Mouse (Mus musculus) embryonic facial prominence, embryonic 13.5 days (tissue): Measurements from ENCODE around the gene Tceal9. TPM values are rescaled to one million over a fixed set of nuclear protein-coding genes. Genes with fewer than 3 reads are reported as not detected.
"Not testable (repeated sequence)": the region's sequence is repeated elsewhere in the genome, so short reads cannot be mapped to it uniquely, and the experiment has no call there.

Experiments
- ATAC-seq: fragments of 200-750 bp; cut with Nextera tagmentation; 2 replicates; pipeline ENCODE4 v1.8.0; 2017; ENCODE audit warnings: low read depth; ENCODE audit not compliant: insufficient number of reproducible peaks, insufficient read depth, low FRiP score, low TSS enrichment
- H3K27ac ChIP-seq: fragments of 300-500 bp; sonication (generic); 2 replicates; pipeline ENCODE4 v1.5.1; 2015; ENCODE audit warnings: moderate library complexity, mild to moderate bottlenecking, inconsistent platforms
- H3K27me3 ChIP-seq: fragments of 300-500 bp; sonication (generic); 2 replicates; pipeline ENCODE4 v1.6.1; 2015; ENCODE audit warnings: mild to moderate bottlenecking, inconsistent platforms
- H3K36me3 ChIP-seq: fragments of 300-500 bp; sonication (generic); 2 replicates; pipeline ENCODE4 v1.6.1; 2015; ENCODE audit warnings: mild to moderate bottlenecking, inconsistent platforms
- H3K4me1 ChIP-seq: fragments of 300-500 bp; sonication (generic); 2 replicates; pipeline ENCODE4 v1.6.1; 2015; ENCODE audit warnings: inconsistent platforms
- H3K4me2 ChIP-seq: fragments of 300-500 bp; sonication (generic); 2 replicates; pipeline ENCODE4 v1.6.1; 2015; ENCODE audit warnings: moderate library complexity, mild to moderate bottlenecking, inconsistent platforms
- H3K4me3 ChIP-seq: fragments of 300-500 bp; sonication (generic); 2 replicates; pipeline ENCODE4 v1.5.1; 2015; ENCODE audit warnings: mild to moderate bottlenecking, inconsistent platforms
- H3K9ac ChIP-seq: fragments of 300-500 bp; sonication (generic); 2 replicates; pipeline ENCODE4 v1.6.1; 2015; ENCODE audit warnings: mild to moderate bottlenecking, inconsistent platforms
- H3K9me3 ChIP-seq: fragments of 300-500 bp; sonication (generic); 2 replicates; pipeline ENCODE4 v1.6.1; 2016; ENCODE audit warnings: inconsistent platforms
- WGBS: fragments of 180-500 bp; shearing (Covaris S2); methylation state at CpG from one replicate; pipeline ENCODE4 v1.1.7; 2015; ENCODE audit warnings: mixed read lengths; 5-methylcytosine and 5-hydroxymethylcytosine counted together
- polyA plus RNA-seq: library from polyadenylated mRNA; unstranded; fragments of >200 nt; fragmentation: Nextera tagmentation; extraction: Ambion mirVana; gene quantifications from 2 replicates; pipeline ENCODE4 v1.2.1, GENCODE M21; 2015

Gene Tceal9
- polyA plus RNA-seq, 1 experiment from 2014 or later, result 688 TPM

DNA sequence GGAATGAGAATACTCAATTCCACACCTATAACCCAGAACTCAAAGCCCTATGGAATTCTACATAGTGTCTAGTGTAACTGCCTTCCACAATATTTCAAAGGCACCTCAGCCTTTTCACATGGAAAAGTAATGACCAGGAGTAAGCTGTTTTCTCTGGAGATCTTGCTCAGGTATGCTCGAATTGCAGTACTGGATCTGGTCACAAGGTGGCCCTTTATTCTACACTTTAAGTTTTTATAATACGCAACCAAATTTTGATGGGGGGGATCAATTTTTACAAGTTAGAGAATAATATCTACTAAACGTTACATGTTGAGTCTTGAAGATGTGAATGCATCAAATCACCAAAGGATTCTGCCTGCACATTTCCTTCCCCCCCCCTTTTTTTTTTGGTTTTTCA lies 6.8 kb upstream of the Tceal9 start:
- H3K27me3 ChIP-seq, result no peaks in the 10 kb centered on the region
- no peak overlapping the region for H3K4me2 ChIP-seq
- no peaks in the 10 kb centered on the region for H3K9me3 ChIP-seq
- 49% methylated on average over 3 of the region's 3 CpGs for WGBS
- no peak overlapping the region for H3K27ac ChIP-seq
- ATAC-seq, result no peak
- no peaks in the 10 kb centered on the region for H3K36me3 ChIP-seq
- no peak overlapping the region for H3K9ac ChIP-seq
- no peaks in the 10 kb centered on the region for H3K4me1 ChIP-seq
- no peak overlapping the region for H3K4me3 ChIP-seq

GRCm38 (mm10) chrX:136243181-136243580 lies 1.7 kb upstream of the Tceal9 start:
- 85% methylated on average over 2 of the region's 2 CpGs for WGBS
- H3K36me3 ChIP-seq, result no peaks in the 10 kb centered on the region
- no peak overlapping the region for H3K27ac ChIP-seq
- H3K4me3 ChIP-seq, result no peak overlapping the region
- no peak for ATAC-seq
- H3K9me3 ChIP-seq, result no peaks in the 10 kb centered on the region
- H3K4me2 ChIP-seq, result no peak overlapping the region
- no peaks in the 10 kb centered on the region for H3K4me1 ChIP-seq
- H3K9ac ChIP-seq, result no peak overlapping the region
- no peaks in the 10 kb centered on the region; the same call in 1 of the 2 replicates for H3K27me3 ChIP-seq

- Histone ChIP-seq H3K27me3 (no peaks in the 10 kb centered on the region; the same call in 1 of the 2 replicates), H3K9ac (peak overlapping the region; percentile 78), H3K9me3 (no peaks in the 10 kb centered on the region), H3K4me2 (peak overlapping the region; percentile 56), H3K27ac (peak overlapping the region; percentile 87), H3K4me1 (no peaks in the 10 kb centered on the region), H3K36me3 (no peaks in the 10 kb centered on the region), H3K4me3 (peak overlapping the region; percentile 57)
- peak; percentile 56 for ATAC-seq
- 16% methylated on average over 12 of the region's 15 CpGs for WGBS
Measured at GRCm38 (mm10) chrX:136245521-136246071, 717 bp downstream of the Tceal9 start.

GRCm38 (mm10) chrX:136248811-136249210 lies 3.9 kb downstream of the Tceal9 start:
- Histone ChIP-seq H3K4me1 (no peaks in the 10 kb centered on the region), H3K9ac (no peak overlapping the region), H3K4me2 (no peak overlapping the region), H3K27ac (no peak overlapping the region), H3K4me3 (no peak overlapping the region), H3K9me3 (no peaks in the 10 kb centered on the region), H3K27me3 (peaks cover 5% of the 10 kb centered on the region; the same call in 1 of the 2 replicates), H3K36me3 (no peaks in the 10 kb centered on the region)
- no peak for ATAC-seq
- 69% methylated on average over 6 of the region's 6 CpGs for WGBS

DNA sequence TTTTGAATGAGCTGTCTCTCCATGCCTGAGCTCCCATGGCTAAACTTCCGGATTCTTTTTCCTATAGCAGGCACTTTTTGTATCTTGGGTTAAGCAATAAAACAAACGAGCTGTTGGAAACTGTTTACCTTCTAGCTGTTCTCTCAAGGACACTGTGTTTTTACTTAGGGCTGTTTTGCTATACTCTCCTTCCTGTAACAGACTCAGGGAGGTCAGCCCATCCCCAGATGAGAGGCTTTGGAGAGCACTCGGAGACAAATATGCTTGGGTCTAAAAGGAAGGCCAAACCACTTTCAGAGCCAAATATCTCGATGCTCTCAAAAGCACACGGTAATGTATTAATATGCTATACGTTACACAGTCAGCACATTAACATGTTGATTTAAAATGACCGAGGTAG lies 4.8 kb downstream of the Tceal9 start:
- no peak for ATAC-seq
- 78% methylated on average over 7 of the region's 7 CpGs for WGBS

GRCm38 (mm10) chrX:136252023-136252729 lies 7.3 kb downstream of the Tceal9 start:
- no peaks in the 10 kb centered on the region for H3K9me3 ChIP-seq
- peaks cover 5% of the 10 kb centered on the region; the same call in 1 of the 2 replicates for H3K27me3 ChIP-seq
- WGBS, result 75% methylated on average over 6 of the region's 6 CpGs
- H3K9ac ChIP-seq, result no peak overlapping the region
- no peak overlapping the region for H3K4me2 ChIP-seq
- ATAC-seq, result no peak
- H3K4me1 ChIP-seq, result no peaks in the 10 kb centered on the region
- H3K36me3 ChIP-seq, result no peaks in the 10 kb centered on the region
- H3K27ac ChIP-seq, result no peak overlapping the region
- no peak overlapping the region for H3K4me3 ChIP-seq

More for the DNA sequence above, 4.8 kb downstream of the Tceal9 start:
- Histone ChIP-seq H3K4me1 (no peaks in the 10 kb centered on the region), H3K27ac (no peak overlapping the region), H3K4me2 (no peak overlapping the region), H3K36me3 (no peaks in the 10 kb centered on the region), H3K4me3 (no peak overlapping the region), H3K27me3 (peaks cover 5% of the 10 kb centered on the region; the same call in 1 of the 2 replicates), H3K9me3 (no peaks in the 10 kb centered on the region), H3K9ac (no peak overlapping the region)

GRCm38 (mm10) chrX:136267720-136268119 lies 22.8 kb downstream of the Tceal9 start:
- Histone ChIP-seq H3K4me1 (peaks cover 6% of the 10 kb centered on the region), H3K9me3 (no peaks in the 10 kb centered on the region), H3K4me2 (no peak overlapping the region), H3K27me3 (peaks cover 11% of the 10 kb centered on the region), H3K9ac (no peak overlapping the region), H3K27ac (no peak overlapping the region), H3K4me3 (no peak overlapping the region), H3K36me3 (peaks cover 5% of the 10 kb centered on the region; the same call in 1 of the 2 replicates)
- ATAC-seq, result no peak
- 83% methylated on average over 5 of the region's 5 CpGs for WGBS

DNA sequence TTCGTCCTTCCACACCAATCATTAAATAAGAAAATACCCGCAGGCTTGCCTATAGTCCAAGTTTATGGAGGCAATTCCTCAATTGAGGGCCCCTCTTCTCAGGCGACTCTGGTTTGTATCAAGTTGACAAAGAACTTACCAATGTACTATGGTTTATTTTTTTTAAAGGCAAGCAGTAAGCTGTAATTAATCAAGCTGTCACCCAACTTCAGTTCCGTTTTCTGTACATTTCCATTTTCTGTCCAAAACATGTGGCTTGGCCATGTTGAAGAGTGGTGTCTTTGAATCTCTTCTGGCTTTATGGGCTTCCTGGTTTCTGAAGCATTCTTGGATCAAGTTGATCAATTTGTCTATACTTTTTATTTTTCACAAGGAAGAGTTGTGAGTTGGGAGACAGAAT lies 23.3 kb downstream of the Tceal9 start:
- Histone ChIP-seq H3K9me3 (no peaks in the 10 kb centered on the region), H3K27me3 (peaks cover 7% of the 10 kb centered on the region), H3K27ac (no peak overlapping the region), H3K36me3 (peaks cover 5% of the 10 kb centered on the region; the same call in 1 of the 2 replicates), H3K9ac (no peak overlapping the region), H3K4me3 (no peak overlapping the region), H3K4me1 (peaks cover 6% of the 10 kb centered on the region), H3K4me2 (no peak overlapping the region)
- ATAC-seq, result no peak
- WGBS, result 76% methylated on average over 4 of the region's 4 CpGs

GRCm38 (mm10) chrX:136269743-136270392 lies 25.0 kb downstream of the Tceal9 start, which contains the start of gene Bex3:
Gene Bex3, plus strand, starts transcription at chrX:136270253.
- H3K9ac ChIP-seq, result peak within 1 kb of the TSS; percentile 71

GRCm38 (mm10) chrX:136270393-136271111 lies 25.7 kb downstream of the Tceal9 start:
- H3K4me3 ChIP-seq, result peak overlapping the region; percentile 47
- peak overlapping the region; percentile 71 for H3K9ac ChIP-seq
- H3K36me3 ChIP-seq, H3K4me1 ChIP-seq, H3K9me3 ChIP-seq, H3K27ac ChIP-seq, H3K27me3 ChIP-seq: not testable (repeated sequence)
- ATAC-seq, result peak; percentile 38
- peak overlapping the region; percentile 52 for H3K4me2 ChIP-seq
- WGBS, result 19% methylated on average over 5 of the region's 60 CpGs

More at GRCm38 (mm10) chrX:136269743-136270392, 25.0 kb downstream of the Tceal9 start, which contains the start of gene Bex3:
- not testable (repeated sequence) for H3K27ac ChIP-seq, H3K9me3 ChIP-seq, H3K4me1 ChIP-seq, H3K36me3 ChIP-seq, H3K27me3 ChIP-seq
- 58% methylated on average over 7 of the region's 30 CpGs for WGBS
- H3K4me2 ChIP-seq, result peak within 1 kb of the TSS; percentile 52
- ATAC-seq, result peak; percentile 96
- peak within 1 kb of the TSS; percentile 47 for H3K4me3 ChIP-seq

DNA sequence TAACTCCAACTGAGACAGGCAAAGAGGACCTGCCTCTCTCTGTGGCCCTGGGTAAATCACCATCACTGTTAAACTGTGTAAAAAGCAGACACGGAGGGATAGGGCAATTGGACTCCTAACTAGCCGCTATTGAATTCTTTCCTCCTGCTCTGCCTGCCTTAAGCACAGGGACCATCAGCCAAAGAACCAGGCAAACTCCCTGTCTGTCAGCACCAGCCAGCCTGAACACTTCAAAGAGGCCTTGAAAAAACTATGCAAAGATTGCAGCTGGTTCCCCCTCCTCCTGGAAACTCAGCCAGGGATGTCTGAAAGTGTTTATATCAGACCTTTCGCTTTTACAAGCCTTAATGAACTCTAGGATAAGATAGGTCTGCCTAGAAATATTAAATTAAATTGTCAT lies 29.7 kb downstream of the Tceal9 start:
- Histone ChIP-seq H3K4me3 (no peak overlapping the region), H3K27ac (no peak overlapping the region), H3K27me3 (peaks cover 14% of the 10 kb centered on the region), H3K4me2 (no peak overlapping the region), H3K36me3 (peaks cover 5% of the 10 kb centered on the region; the same call in 1 of the 2 replicates), H3K9me3 (no peaks in the 10 kb centered on the region), H3K4me1 (peaks cover 6% of the 10 kb centered on the region), H3K9ac (no peak overlapping the region)
- ATAC-seq, result no peak
- 12% methylated on average over 3 of the region's 3 CpGs for WGBS
